Comparison of ENCODE assay signal across 8 mouse cellular contexts in genomic region chr14:25505201-25505671, GRCm38 (mm10). TPM values are rescaled to one million over a fixed set of nuclear protein-coding genes. Genes with fewer than 3 reads are reported as not detected.
DNase-seq lines count a peak whose midpoint lies in the region; TF ChIP-seq lines count a peak whose summit lies in the region.

No protein-coding gene starts in this region.

- peaks cover 7% of the 10 kb centered on the region; the same call in 1 of the 2 replicates for H3K79me2 ChIP-seq in heart, adult 2 months (replicated peaks; ENCODE audit: control insufficient read depth, insufficient read depth, low read length)

- WGBS in heart, adult 2 months, result 28% methylated on average over 6 of the region's 6 CpGs

- peak overlapping the region; percentile 57 for H3K27ac ChIP-seq in heart, adult 2 months

- H3K4me1 ChIP-seq in heart, adult 2 months (ENCODE audit: control insufficient read depth, insufficient read depth, low read length), result peaks cover 34% of the 10 kb centered on the region

- intact Hi-C loops in heart, adult 2 months (cut with DNase I), result no loop called here
- intact Hi-C loops in heart, postnatal 25 days (cut with DNase I), result no loop called here
- intact Hi-C loops in heart, postnatal 10 days (cut with DNase I), result no loop called here

- 0 out of 2 replicates have a peak, but pooled peaks have one; percentile 67 for TF ChIP-seq EP300 in heart, adult 2 months (IDR thresholded peaks at IDR 0.05; ENCODE audit: insufficient read depth, low read depth, low read length)

- no peaks in the 10 kb centered on the region for H3K27me3 ChIP-seq in heart, adult 2 months (ENCODE audit: control insufficient read depth, insufficient read depth, low read length)

- TF ChIP-seq POLR2A in heart, adult 2 months (IDR thresholded peaks at IDR 0.05; ENCODE audit: insufficient read depth, low read depth, low read length), result no peak

- no peak overlapping the region for H3K9ac ChIP-seq in heart, adult 2 months (ENCODE audit: low read depth, low read length)

- no peak for TF ChIP-seq CTCF in heart, adult 2 months (IDR thresholded peaks at IDR 0.05)

- no peak overlapping the region for H3K4me3 ChIP-seq in heart, adult 2 months

- no peaks in the 10 kb centered on the region for H3K36me3 ChIP-seq in heart, adult 2 months (ENCODE audit: control insufficient read depth, insufficient read depth, low read length)

- peak; percentile 63 to 81 for DNase-seq in heart, adult 2 months
- no peak for DNase-seq in heart, postnatal 25 days (ENCODE audit: low spot score)
- DNase-seq in T-cell, adult 2 months (ENCODE audit: low spot score), result peak; percentile 61
- peak; percentile 65 to 69 for DNase-seq in heart, postnatal 10 days
- DNase-seq in lung, postnatal 10 days, result peak; percentile 65
- DNase-seq in layer of hippocampus, adult 8-10 months (ENCODE audit: low spot score in 2 of 2), result no peak
- no peak for DNase-seq in c-Kit-positive CD71-positive TER-119-positive erythroid progenitor cells, embryonic 14.5 days (ENCODE audit: low spot score)
- no peak for DNase-seq in spleen, postnatal 14 days (ENCODE audit: low spot score in 2 of 2)

RNA-seq across cellular contexts. Expression of gene Zmiz1, which starts 46.3 kb away (rescaled TPM):
- 10 to 100 TPM; 40.7 to 42.0 TPM for total RNA-seq in heart, adult 2 months (2021)
- polyA plus RNA-seq in heart, adult 2 months (2012; rRNA removed), result 21.8 and 27.1 TPM in 2 replicates
- 10 to 100 TPM; 40.2 to 49.9 TPM for total RNA-seq in heart, postnatal 25 days (2021)
- 10 to 100 TPM; 70.9 to 72.0 TPM for total RNA-seq in heart, postnatal 10 days (2021)
- total RNA-seq in layer of hippocampus, adult 8-10 months (2022), result 100 to 1,000 TPM in 1 of 4 experiments, 10 to 100 TPM in 3; 77.0 to 102 (median 92.7) TPM

Comparison
In these comparisons a context has a peak if more than half of its experiments do, and no peak if none do; other contexts are left out.
1. DNase-seq: peak in heart, adult 2 months (2 of 2), T-cell, adult 2 months (single experiment), heart, postnatal 10 days (2 of 2) and lung, postnatal 10 days (single experiment); none in heart, postnatal 25 days (single experiment), layer of hippocampus, adult 8-10 months (0 of 2), c-Kit-positive CD71-positive TER-119-positive erythroid progenitor cells, embryonic 14.5 days (single experiment) and spleen, postnatal 14 days (0 of 2).